Mouse (Mus musculus) MEL (cell line): ENCODE results near the gene Prr19. TPM values are rescaled to one million over a fixed set of nuclear protein-coding genes. Genes with fewer than 3 reads are reported as not detected.

Source experiments
- DNase-seq: peaks from one replicate; pipeline ENCODE4 v3.0.0; 2011; ENCODE audit warnings: low read depth, low spot score
- H3K27ac ChIP-seq: 2 replicates; pipeline ENCODE4 v1.5.1; 2012; ENCODE audit warnings: low read depth, mild to moderate bottlenecking, control low read depth, low read length, moderate library complexity; ENCODE audit not compliant: control insufficient read depth
- H3K27me3 ChIP-seq, 2 experiments: fragments of 150-350 bp in 1 of 2; sonication (generic) in 1 of 2; 2 replicates each; pipeline ENCODE4 v1.6.1; 2012; ENCODE audit warnings: low read length in 2 of 2, mild to moderate bottlenecking in 2 of 2, improper control_type of control experiment in 1 of 2, moderate library complexity in 1 of 2; ENCODE audit not compliant: insufficient read depth in 2 of 2, control insufficient read depth in 1 of 2
- H3K36me3 ChIP-seq, 2 experiments: 2 replicates each; pipeline ENCODE4 v1.6.1; 2012 to 2014; ENCODE audit warnings: low read length in 2 of 2, improper control_type of control experiment in 1 of 2, inconsistent platforms in 1 of 2, mild to moderate bottlenecking in 1 of 2; ENCODE audit not compliant: insufficient read depth in 2 of 2, control insufficient read depth in 1 of 2
- H3K4me1 ChIP-seq, 2 experiments: fragments of 150-350 bp in 1 of 2; sonication (generic) in 1 of 2; 2 replicates each; pipeline ENCODE4 v1.6.1; 2012; ENCODE audit warnings: low read length in 2 of 2, improper control_type of control experiment in 1 of 2, mild to moderate bottlenecking in 1 of 2; ENCODE audit not compliant: insufficient read depth in 2 of 2, control insufficient read depth in 1 of 2
- H3K4me3 ChIP-seq, 2 experiments: fragments of 150-350 bp in 1 of 2; sonication (generic) in 1 of 2; 2 replicates each; pipeline ENCODE4 v1.5.1; 2012; ENCODE audit warnings: low read depth in 2 of 2, low read length in 2 of 2, mild to moderate bottlenecking in 2 of 2, moderate library complexity in 2 of 2, control low read depth in 1 of 2, improper control_type of control experiment in 1 of 2; ENCODE audit not compliant: control insufficient read depth in 1 of 2, insufficient read depth in 1 of 2
- H3K79me2 ChIP-seq: 2 replicates; pipeline ENCODE4 v1.6.1; 2012; ENCODE audit warnings: mild to moderate bottlenecking, low read length, moderate library complexity; ENCODE audit not compliant: control insufficient read depth, poor library complexity, insufficient read depth
- H3K9ac ChIP-seq: 2 replicates; pipeline ENCODE4 v1.6.1; 2012; ENCODE audit warnings: low read depth, mild to moderate bottlenecking, control low read depth, low read length, moderate library complexity; ENCODE audit not compliant: control insufficient read depth, poor library complexity, severe bottlenecking
- H3K9me3 ChIP-seq: fragments of 150-350 bp; sonication (generic); replicated peaks from 2 replicates; pipeline ENCODE4 v1.6.1; 2012; ENCODE audit warnings: mild to moderate bottlenecking, low read length, improper control_type of control experiment, moderate library complexity; ENCODE audit not compliant: insufficient read depth
- ELF1 ChIP-seq: IDR thresholded peaks from 2 replicates; pipeline ENCODE4 v1.6.1; 2014; ENCODE audit warnings: low read depth, mild to moderate bottlenecking, inconsistent platforms, low read length, improper control_type of control experiment, moderate library complexity
- EP300 ChIP-seq, 2 experiments: IDR thresholded peaks; 2 replicates each; pipeline ENCODE4 v1.6.1; 2011; ENCODE audit warnings: improper control_type of control experiment in 2 of 2, low read length in 2 of 2, low read depth in 1 of 2, mild to moderate bottlenecking in 1 of 2
- ETS1 ChIP-seq: IDR thresholded peaks from 2 replicates; pipeline ENCODE4 v1.6.1; 2012; ENCODE audit warnings: low read depth, mild to moderate bottlenecking, inconsistent platforms, low read length, improper control_type of control experiment, moderate library complexity
- GATA1 ChIP-seq: IDR thresholded peaks from 2 replicates; pipeline ENCODE4 v1.6.1; 2011; ENCODE audit warnings: low read depth, low read length, improper control_type of control experiment
- MAX ChIP-seq: IDR thresholded peaks from 2 replicates; pipeline ENCODE4 v1.6.1; 2011; ENCODE audit warnings: low read length, improper control_type of control experiment
- USF1 ChIP-seq: IDR thresholded peaks from 2 replicates; pipeline ENCODE4 v1.6.1; 2014; ENCODE audit warnings: low read depth, mild to moderate bottlenecking, inconsistent platforms, low read length, improper control_type of control experiment, moderate library complexity
- ZC3H11A ChIP-seq: IDR thresholded peaks from 2 replicates; pipeline ENCODE4 v1.6.1; 2012; ENCODE audit warnings: low read depth, mild to moderate bottlenecking, inconsistent platforms, low read length, improper control_type of control experiment
- polyA plus RNA-seq, 2 experiments: library from polyadenylated mRNA; stranded (reverse) in 1 of 2; unstranded in 1 of 2; fragments of >175 nt in 1 of 2; fragments of >200 nt in 1 of 2; gene quantifications; 2 replicates each; pipeline versions ENCODE4 v1.2.1 to v1.2.4; 2012; ENCODE audit warnings: low replicate concordance in 2 of 2, low read depth in 1 of 2; ENCODE audit not compliant: insufficient read length in 2 of 2, insufficient read depth in 1 of 2, missing spikeins in 1 of 2
- total RNA-seq: library from RNA; depleted of rRNA; stranded (reverse); fragments of 300-350 nt; gene quantifications from 2 replicates; pipeline ENCODE4 v1.2.3, GENCODE M21; 2012; rRNA removed

The Prr19 gene
- total RNA-seq: not detected in 2 replicates
- under 1 TPM in 1 of 2 experiments, not detected in 1; 0.11 TPM for polyA plus RNA-seq

DNA sequence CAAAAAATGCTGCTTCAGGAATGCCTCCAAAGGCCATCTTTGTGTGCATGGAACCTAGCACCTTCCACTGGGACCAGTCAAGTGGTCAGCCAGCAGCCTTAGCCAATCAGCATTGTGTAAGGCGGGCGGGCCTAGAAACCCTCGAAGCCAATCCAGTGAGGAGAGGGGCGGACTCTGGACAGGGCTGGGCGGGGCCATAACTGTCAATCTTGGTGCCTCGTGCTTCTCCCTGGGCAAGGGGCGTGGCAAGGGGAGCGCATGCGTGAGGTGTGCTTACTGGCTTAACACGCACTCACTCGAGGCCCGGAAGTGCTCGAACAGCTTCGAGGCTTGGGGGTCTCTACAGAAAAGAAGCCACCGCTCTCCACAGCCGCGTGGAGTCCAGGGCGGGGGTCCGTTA lies at the start of gene Prr19:
TSS of gene Prr19 (plus strand) at position 349 of the 400 bp plus-strand sequence.
- Histone ChIP-seq H3K27me3 (no peaks in the 10 kb centered on the region), H3K4me1 (peaks cover 3 to 9% of the 10 kb centered on the region in 2 experiments; a peak in 3 of 4 replicates), H3K4me3 (no peak within 1 kb of the TSS)
- DNase-seq: peak; percentile 48
- TF ChIP-seq MAX (peak; percentile 48; the same call in 1 of the 2 replicates), ZC3H11A (no peak)
- TF ChIP-seq, all 39 proteins: peak for 1
- H3K9ac ChIP-seq: no peak within 1 kb of the TSS
- no peak within 1 kb of the TSS for H3K27ac ChIP-seq
- H3K36me3 ChIP-seq: peaks cover 0 to 8% of the 10 kb centered on the region in 2 experiments; a peak in 1 of 4 replicates
- peaks cover 5% of the 10 kb centered on the region; the same call in 1 of the 2 replicates for H3K79me2 ChIP-seq
- H3K9me3 ChIP-seq: no peaks in the 10 kb centered on the region

DNA sequence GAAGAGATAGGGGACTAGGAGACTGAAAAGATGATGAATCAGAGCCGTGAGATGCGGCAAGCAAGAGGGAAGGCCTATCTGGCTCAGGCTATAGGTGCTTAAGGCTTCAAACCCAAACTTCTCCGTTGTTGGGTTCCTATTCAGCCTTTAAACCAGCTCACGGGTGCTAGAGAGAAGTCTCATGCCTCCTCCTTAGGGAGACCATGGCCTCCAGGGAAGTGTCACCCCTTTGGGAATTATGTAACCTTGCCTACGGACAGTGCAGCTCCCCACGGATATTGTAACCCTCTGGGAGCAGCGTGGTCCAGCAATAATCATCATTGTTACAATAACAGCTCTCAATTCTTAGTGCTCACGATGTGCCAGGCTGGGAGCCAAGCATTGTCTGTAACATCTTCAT lies 49.4 kb upstream of the Prr19 start:
- peak overlapping the region; percentile 73 for H3K9ac ChIP-seq
- H3K4me1 ChIP-seq: peaks cover 0 to 7% of the 10 kb centered on the region in 2 experiments; a peak in 3 of 4 replicates
- TF ChIP-seq ETS1 (0 out of 2 replicates have a peak, but pooled peaks have one; percentile 1), GATA1 (no peak)
- peak overlapping the region; percentile 58 to 99 for H3K4me3 ChIP-seq
- no peaks in the 10 kb centered on the region for H3K9me3 ChIP-seq
- H3K27me3 ChIP-seq: no peaks in the 10 kb centered on the region
- no peak overlapping the region for H3K27ac ChIP-seq
- peaks cover 32% of the 10 kb centered on the region for H3K79me2 ChIP-seq
- DNase-seq: no peak
- peaks cover 0 to 2% of the 10 kb centered on the region in 2 experiments; a peak in 2 of 4 replicates for H3K36me3 ChIP-seq

DNA sequence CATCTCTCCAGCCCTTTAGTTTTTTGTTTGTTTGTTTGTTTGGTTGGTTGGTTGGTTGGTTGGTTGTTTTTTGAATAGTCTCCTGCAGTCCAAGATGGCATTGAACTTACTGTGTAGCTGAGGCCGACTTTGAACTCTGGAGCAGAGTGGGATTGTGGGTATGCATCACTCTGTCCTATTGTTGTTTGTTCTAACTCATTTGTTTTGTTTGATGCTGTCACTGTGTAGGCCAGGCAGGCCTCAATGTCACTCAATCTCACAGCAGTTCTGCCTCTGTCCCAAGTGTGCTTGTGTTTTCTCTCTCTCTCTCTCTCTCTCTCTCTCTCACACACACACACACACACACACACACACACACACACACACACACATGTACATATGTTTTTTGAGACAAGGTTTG lies 39.3 kb upstream of the Prr19 start:
- peaks cover 0 to 9% of the 10 kb centered on the region in 2 experiments; a peak in 2 of 4 replicates for H3K36me3 ChIP-seq
- no peaks in the 10 kb centered on the region for H3K27me3 ChIP-seq
- no peak for DNase-seq
- TF ChIP-seq EP300 (IDR thresholded peaks at IDR 0.05; ENCODE audit: low read depth in 1 of 2, low read length in 2 of 2) (no peak), ELF1 (no peak), USF1 (no peak)
- H3K79me2 ChIP-seq: no peaks in the 10 kb centered on the region
- H3K27ac ChIP-seq: no peak overlapping the region
- no peak overlapping the region for H3K4me3 ChIP-seq
- H3K4me1 ChIP-seq: peaks cover 6 to 12% of the 10 kb centered on the region in 2 experiments; a peak in 3 of 4 replicates
- no peaks in the 10 kb centered on the region for H3K9me3 ChIP-seq
- H3K9ac ChIP-seq: no peak overlapping the region
